Mouse (Mus musculus) telencephalon, adult 2 months (tissue): ENCODE measurements around the gene Nhlrc4.
A peak's percentile ranks its signal among the peaks of the same experiment; 100 is the strongest.

Experiments
- DNase-seq: peaks from one replicate; pipeline ENCODE4 v3.0.0-alpha.2; 2011; ENCODE audit warnings: low read depth, low spot score

The Nhlrc4 gene

GRCm38 (mm10) chr17:25944366-25945163, at the start of gene Nhlrc4, which contains the start of gene Pigq:
TSS of gene Nhlrc4 (minus strand) at chr17:25944961.
TSS of gene Pigq (minus strand) at chr17:25944936.
- no peak for DNase-seq

GRCm38 (mm10) chr17:25993489-25993888, 48.7 kb upstream of the Nhlrc4 start:
- no peak for DNase-seq

- no peak for DNase-seq
Measured at GRCm38 (mm10) chr17:25992274-25992673, 47.5 kb upstream of the Nhlrc4 start.

- no peak for DNase-seq
Measured at GRCm38 (mm10) chr17:25990331-25990730, 45.6 kb upstream of the Nhlrc4 start.

GRCm38 (mm10) chr17:25985306-25986294, 40.8 kb upstream of the Nhlrc4 start, which contains the start of gene Capn15:
TSS of gene Capn15 (minus strand) at chr17:25985796.
- DNase-seq = peak; percentile 98

GRCm38 (mm10) chr17:25984556-25985305, 40.0 kb upstream of the Nhlrc4 start:
- DNase-seq = no peak

GRCm38 (mm10) chr17:25984066-25984465, 39.3 kb upstream of the Nhlrc4 start:
- no peak for DNase-seq

- no peak for DNase-seq
Measured at GRCm38 (mm10) chr17:25982913-25983312, 38.2 kb upstream of the Nhlrc4 start.

- DNase-seq = peak; percentile 49
Measured at GRCm38 (mm10) chr17:25980854-25981253, 36.1 kb upstream of the Nhlrc4 start.

- no peak for DNase-seq
Measured at GRCm38 (mm10) chr17:25979829-25980738, 35.3 kb upstream of the Nhlrc4 start.

GRCm38 (mm10) chr17:25970954-25971707, 26.4 kb upstream of the Nhlrc4 start:
- no peak for DNase-seq

GRCm38 (mm10) chr17:25970448-25970847, 25.7 kb upstream of the Nhlrc4 start:
- no peak for DNase-seq

GRCm38 (mm10) chr17:25968176-25968575, 23.4 kb upstream of the Nhlrc4 start:
- no peak for DNase-seq

GRCm38 (mm10) chr17:25967652-25968051, 22.9 kb upstream of the Nhlrc4 start:
- no peak for DNase-seq

GRCm38 (mm10) chr17:25964271-25964670, 19.5 kb upstream of the Nhlrc4 start:
- no peak for DNase-seq

- DNase-seq = no peak
Measured at GRCm38 (mm10) chr17:25962413-25962905, 17.7 kb upstream of the Nhlrc4 start.

GRCm38 (mm10) chr17:25961566-25961965, 16.8 kb upstream of the Nhlrc4 start:
- no peak for DNase-seq

- no peak for DNase-seq
Measured at GRCm38 (mm10) chr17:25959630-25960467, 15.1 kb upstream of the Nhlrc4 start.
